Mouse (Mus musculus) hindbrain, embryonic 15.5 days (tissue): ENCODE data around the gene Olfml3. TPM values are rescaled to one million over a fixed set of nuclear protein-coding genes. Genes with fewer than 3 reads are reported as not detected.

Experiments
- ATAC-seq: fragments of 200-750 bp; cut with Nextera tagmentation; 2 replicates; pipeline ENCODE4 v1.8.0; 2017; ENCODE audit warnings: low read depth, moderate number of reproducible peaks, moderate TSS enrichment; ENCODE audit not compliant: low FRiP score
- H3K27ac ChIP-seq: fragments of 300-500 bp; sonication (generic); replicated peaks from 2 replicates; pipeline ENCODE4 v1.5.1; 2015; ENCODE audit warnings: mild to moderate bottlenecking, inconsistent platforms
- H3K27me3 ChIP-seq: fragments of 300-500 bp; sonication (generic); 2 replicates; pipeline ENCODE4 v1.6.1; 2015; ENCODE audit warnings: control low read depth, inconsistent platforms
- H3K36me3 ChIP-seq: fragments of 300-500 bp; sonication (generic); 2 replicates; pipeline ENCODE4 v1.6.1; 2015; ENCODE audit warnings: control low read depth, inconsistent platforms
- H3K4me1 ChIP-seq: fragments of 300-500 bp; sonication (generic); replicated peaks from 2 replicates; pipeline ENCODE4 v1.6.1; 2015; ENCODE audit warnings: control low read depth, inconsistent platforms
- H3K4me2 ChIP-seq: fragments of 300-500 bp; sonication (generic); 2 replicates; pipeline ENCODE4 v1.6.1; 2015; ENCODE audit warnings: moderate library complexity, mild to moderate bottlenecking, inconsistent platforms
- H3K4me3 ChIP-seq: fragments of 300-500 bp; sonication (generic); 2 replicates; pipeline ENCODE4 v1.5.1; 2015; ENCODE audit warnings: mild to moderate bottlenecking, inconsistent platforms
- H3K9ac ChIP-seq: fragments of 300-500 bp; sonication (generic); 2 replicates; pipeline ENCODE4 v1.6.1; 2015; ENCODE audit warnings: inconsistent platforms
- H3K9me3 ChIP-seq: fragments of 300-500 bp; sonication (generic); 2 replicates; pipeline ENCODE4 v1.6.1; 2016; ENCODE audit warnings: control low read depth, inconsistent platforms
- WGBS: fragments of 180-500 bp; shearing (Covaris S2); methylation state at CpG from one replicate; pipeline ENCODE4 v1.1.7; 2015; 5-methylcytosine and 5-hydroxymethylcytosine counted together
- polyA plus RNA-seq: library from polyadenylated mRNA; unstranded; fragments of >200 nt; fragmentation: Nextera tagmentation; extraction: Ambion mirVana; gene quantifications from 2 replicates; pipeline ENCODE4 v1.2.1, GENCODE M21; 2015

The Olfml3 gene
- polyA plus RNA-seq, 1 experiment from 2014 or later = 9.7 TPM

- Histone ChIP-seq H3K4me2 (peak overlapping the region; percentile 49), H3K36me3 (no peaks in the 10 kb centered on the region), H3K27ac (peak overlapping the region; percentile 79), H3K4me1 (peaks cover 48% of the 10 kb centered on the region), H3K4me3 (peak overlapping the region; percentile 16; the same call in 1 of the 2 replicates), H3K27me3 (no peaks in the 10 kb centered on the region), H3K9ac (0 out of 2 replicates have a peak overlapping the region, but pooled peaks have one; percentile 17), H3K9me3 (no peaks in the 10 kb centered on the region)
- WGBS = 44% methylated on average over 16 of the region's 16 CpGs
- no peak for ATAC-seq
These were observed 593 bp downstream of the Olfml3 start for GRCm38 (mm10) chr3:103737061-103737754.

DNA sequence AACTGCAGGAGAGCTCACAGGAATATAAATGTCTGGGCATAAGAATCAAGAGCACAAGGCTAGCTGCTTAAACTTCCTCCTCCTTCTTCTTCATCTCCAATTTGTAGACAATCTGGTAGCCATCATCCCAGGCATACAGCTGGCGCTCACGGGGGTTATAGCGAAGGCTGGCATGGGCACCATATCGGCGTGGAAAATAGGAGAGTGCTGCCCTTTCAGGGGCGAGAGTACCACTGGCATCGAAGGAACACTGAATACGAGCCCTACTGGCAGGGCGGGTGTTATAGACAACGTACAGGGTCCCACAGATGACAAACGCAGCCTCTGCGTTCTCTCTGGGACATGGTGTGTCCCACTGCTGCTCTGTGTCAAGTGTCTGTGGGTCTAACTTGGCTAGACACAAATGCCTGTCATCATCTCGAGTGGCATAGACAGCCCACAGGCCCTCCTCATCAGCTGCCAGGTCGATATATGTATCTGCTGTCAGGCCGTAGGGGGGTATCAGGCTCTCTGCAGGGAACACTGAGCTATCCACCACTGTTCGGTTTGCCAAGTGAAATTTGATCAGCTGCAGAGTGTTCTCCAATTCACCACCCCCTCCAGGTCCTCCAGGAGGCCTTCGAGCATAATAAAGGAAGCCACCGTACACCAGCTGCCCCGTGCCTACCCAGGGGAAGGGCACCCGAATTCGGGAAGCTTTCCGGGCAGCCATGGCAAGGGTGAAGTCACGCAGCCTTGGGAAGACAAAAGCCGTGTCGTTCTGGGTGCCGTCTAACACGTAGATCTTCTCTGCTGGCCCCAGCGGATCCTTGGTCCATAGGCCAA is 1.8 kb downstream of the Olfml3 start:
- Histone ChIP-seq H3K9ac (no peak overlapping the region), H3K9me3 (no peaks in the 10 kb centered on the region), H3K27me3 (no peaks in the 10 kb centered on the region), H3K4me2 (no peak overlapping the region), H3K4me1 (peaks cover 48% of the 10 kb centered on the region), H3K27ac (no peak overlapping the region), H3K36me3 (no peaks in the 10 kb centered on the region), H3K4me3 (no peak overlapping the region)
- ATAC-seq = no peak
- WGBS = 62% methylated on average over 28 of the region's 28 CpGs

GRCm38 (mm10) chr3:103734696-103735519 is 2.9 kb downstream of the Olfml3 start:
- Histone ChIP-seq H3K9ac (no peak overlapping the region), H3K27ac (peak overlapping the region; percentile 67), H3K36me3 (no peaks in the 10 kb centered on the region), H3K4me2 (peak overlapping the region; percentile 48; the same call in 1 of the 2 replicates), H3K27me3 (no peaks in the 10 kb centered on the region), H3K9me3 (no peaks in the 10 kb centered on the region), H3K4me1 (peaks cover 48% of the 10 kb centered on the region), H3K4me3 (no peak overlapping the region)
- ATAC-seq = no peak
- 10% methylated on average over 11 of the region's 11 CpGs for WGBS

GRCm38 (mm10) chr3:103733799-103734695 is 3.8 kb downstream of the Olfml3 start:
- peak; percentile 81 for ATAC-seq
- H3K4me1 ChIP-seq = peaks cover 48% of the 10 kb centered on the region
- H3K36me3 ChIP-seq = no peaks in the 10 kb centered on the region
- H3K4me2 ChIP-seq = peak overlapping the region; percentile 48
- peak overlapping the region; percentile 12 for H3K4me3 ChIP-seq
- peak overlapping the region; percentile 25 for H3K9ac ChIP-seq
- peak overlapping the region; percentile 67 for H3K27ac ChIP-seq
- H3K9me3 ChIP-seq = no peaks in the 10 kb centered on the region
- no peaks in the 10 kb centered on the region for H3K27me3 ChIP-seq
- WGBS = 7% methylated on average over 19 of the region's 19 CpGs

DNA sequence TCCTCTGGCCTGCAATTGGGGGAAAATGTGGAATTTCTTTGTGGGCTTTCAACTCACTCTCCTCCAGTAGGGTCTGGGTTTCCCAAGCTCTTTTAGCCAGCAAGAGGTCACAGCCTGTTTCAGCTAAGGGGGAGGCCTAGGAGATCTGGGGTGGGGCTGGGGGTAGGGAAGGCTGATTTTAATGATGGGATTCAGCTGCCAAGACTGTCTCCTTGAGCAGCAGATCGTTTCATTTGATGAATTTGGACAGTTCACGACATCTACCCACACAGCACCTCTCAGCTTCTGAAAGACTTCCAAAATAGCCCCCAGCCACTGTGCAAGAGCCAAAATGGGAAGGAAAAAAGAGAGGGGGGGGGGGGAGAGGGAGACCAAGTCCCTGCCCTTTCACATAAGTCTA is 4.6 kb downstream of the Olfml3 start:
- H3K9me3 ChIP-seq = no peaks in the 10 kb centered on the region
- H3K4me2 ChIP-seq = no peak overlapping the region
- no peak overlapping the region for H3K27ac ChIP-seq
- H3K36me3 ChIP-seq = no peaks in the 10 kb centered on the region
- H3K27me3 ChIP-seq = no peaks in the 10 kb centered on the region
- ATAC-seq = no peak
- no peak overlapping the region for H3K4me3 ChIP-seq
- H3K4me1 ChIP-seq = peaks cover 48% of the 10 kb centered on the region
- 14% methylated on average over 2 of the region's 2 CpGs for WGBS
- H3K9ac ChIP-seq = no peak overlapping the region

- ATAC-seq = no peak
- Histone ChIP-seq H3K36me3 (no peaks in the 10 kb centered on the region), H3K27me3 (no peaks in the 10 kb centered on the region), H3K9ac (no peak overlapping the region), H3K4me3 (no peak overlapping the region), H3K4me1 (peaks cover 41% of the 10 kb centered on the region), H3K4me2 (no peak overlapping the region), H3K9me3 (no peaks in the 10 kb centered on the region), H3K27ac (no peak overlapping the region)
- WGBS = 78% methylated on average over 3 of the region's 3 CpGs
These were observed 5.7 kb downstream of the Olfml3 start for GRCm38 (mm10) chr3:103732116-103732515.

GRCm38 (mm10) chr3:103729850-103730249 is 8.0 kb downstream of the Olfml3 start:
- no peak overlapping the region for H3K9ac ChIP-seq
- H3K27me3 ChIP-seq = no peaks in the 10 kb centered on the region
- H3K4me2 ChIP-seq = no peak overlapping the region
- WGBS = 93% methylated on average over 9 of the region's 9 CpGs
- no peak overlapping the region for H3K27ac ChIP-seq
- no peak for ATAC-seq
- no peak overlapping the region for H3K4me3 ChIP-seq
- no peaks in the 10 kb centered on the region for H3K36me3 ChIP-seq
- H3K9me3 ChIP-seq = no peaks in the 10 kb centered on the region
- peaks cover 19% of the 10 kb centered on the region for H3K4me1 ChIP-seq

DNA sequence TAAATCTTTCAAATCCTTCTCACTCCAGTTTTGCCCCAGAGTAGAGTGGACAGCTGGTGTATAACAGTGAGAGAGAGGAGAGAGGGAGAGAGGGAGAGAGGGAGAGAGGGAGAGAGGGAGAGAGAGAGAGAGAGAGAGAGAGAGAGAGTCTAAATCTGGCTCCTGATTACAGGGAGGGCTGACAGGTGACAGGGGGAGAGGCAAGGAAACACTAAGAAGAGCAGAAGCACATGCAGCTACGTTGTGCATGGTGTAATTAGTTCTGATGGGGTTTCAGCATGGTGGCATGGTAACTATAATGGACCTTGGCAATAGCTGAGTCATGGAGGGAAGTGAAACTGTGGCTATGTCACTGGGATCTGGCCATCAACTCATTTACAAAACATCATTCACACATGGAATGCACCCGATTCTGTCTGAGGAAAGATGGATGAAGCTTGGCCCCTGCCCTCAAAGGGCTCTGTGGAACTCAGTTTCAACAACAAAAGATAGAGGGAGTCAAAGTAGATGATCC is 9.9 kb downstream of the Olfml3 start:
- H3K27ac ChIP-seq = no peak overlapping the region
- no peaks in the 10 kb centered on the region for H3K36me3 ChIP-seq
- H3K9ac ChIP-seq = no peak overlapping the region
- H3K4me2 ChIP-seq = no peak overlapping the region
- H3K4me3 ChIP-seq = no peak overlapping the region
- ATAC-seq = no peak
- H3K27me3 ChIP-seq = no peaks in the 10 kb centered on the region
- H3K9me3 ChIP-seq = no peaks in the 10 kb centered on the region
- peaks cover 3% of the 10 kb centered on the region for H3K4me1 ChIP-seq
- 45% methylated on average over 2 of the region's 2 CpGs for WGBS

DNA sequence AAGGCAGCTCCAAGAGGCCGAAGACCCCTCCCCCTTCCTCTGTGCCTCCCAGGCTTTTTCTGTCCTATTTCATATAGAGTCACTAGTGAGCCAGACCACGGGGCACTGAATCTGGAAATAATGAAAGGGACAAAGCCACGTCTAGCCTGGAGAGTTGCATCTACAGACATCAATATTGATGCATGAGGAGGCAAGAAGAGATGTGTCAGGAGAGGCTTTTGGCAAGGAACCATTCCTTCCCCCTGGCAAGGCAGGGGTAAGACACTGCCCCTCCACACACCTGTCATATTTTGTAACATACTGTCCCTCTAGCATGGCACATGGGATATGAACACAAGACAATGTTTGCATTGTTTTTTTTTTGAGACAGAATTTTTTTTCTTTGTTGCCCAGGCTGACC is 11.2 kb downstream of the Olfml3 start:
- Histone ChIP-seq H3K4me3 (no peak overlapping the region), H3K27ac (no peak overlapping the region), H3K9ac (no peak overlapping the region), H3K27me3 (no peaks in the 10 kb centered on the region), H3K4me2 (no peak overlapping the region), H3K36me3 (no peaks in the 10 kb centered on the region), H3K9me3 (no peaks in the 10 kb centered on the region), H3K4me1 (peaks cover 3% of the 10 kb centered on the region)
- WGBS = 39% methylated on average over 3 of the region's 3 CpGs
- no peak for ATAC-seq

DNA sequence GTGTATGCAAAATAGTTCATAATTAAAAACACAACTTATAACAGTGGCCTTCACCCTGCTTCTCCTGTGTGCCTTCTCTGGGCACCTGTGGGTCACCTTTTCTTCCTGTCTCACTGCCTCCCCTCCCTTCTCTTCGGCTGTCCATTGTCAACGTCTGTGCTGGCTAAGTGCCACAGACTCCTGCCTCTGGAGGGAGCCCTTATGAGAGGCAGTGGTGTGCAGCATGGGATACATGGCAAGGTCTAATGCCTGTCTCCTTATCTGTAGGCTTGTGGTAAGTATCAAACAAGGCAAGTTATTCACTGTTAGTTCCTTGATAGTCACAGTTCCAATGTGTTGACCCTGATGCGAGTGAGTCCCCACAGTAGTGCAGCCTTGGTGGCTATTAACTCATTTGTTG is 13.7 kb downstream of the Olfml3 start:
- H3K4me1 ChIP-seq = peaks cover 3% of the 10 kb centered on the region
- no peak overlapping the region for H3K27ac ChIP-seq
- no peaks in the 10 kb centered on the region for H3K36me3 ChIP-seq
- no peak overlapping the region for H3K9ac ChIP-seq
- H3K4me2 ChIP-seq = no peak overlapping the region
- no peaks in the 10 kb centered on the region for H3K9me3 ChIP-seq
- WGBS = 62% methylated on average over 3 of the region's 3 CpGs
- H3K4me3 ChIP-seq = no peak overlapping the region
- H3K27me3 ChIP-seq = no peaks in the 10 kb centered on the region
- ATAC-seq = no peak

DNA sequence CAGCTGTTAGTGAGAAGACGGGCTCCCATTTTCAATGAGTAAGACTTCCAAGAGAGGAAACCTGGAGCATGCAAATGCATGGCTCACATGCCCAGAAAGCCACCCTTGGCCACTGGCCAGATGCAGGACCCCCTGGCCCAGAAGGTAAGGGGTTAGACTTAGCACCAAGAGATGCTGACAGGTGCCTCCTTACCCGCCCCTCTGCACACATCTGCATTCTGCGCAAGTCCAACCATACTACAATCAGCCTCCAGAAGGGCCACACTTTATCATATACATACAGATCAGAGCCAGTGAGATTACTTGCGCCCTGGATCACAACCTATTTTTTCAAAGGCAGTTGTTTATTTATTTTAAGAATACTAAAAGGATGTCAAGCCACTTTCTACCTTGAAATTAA is 19.1 kb downstream of the Olfml3 start:
- Histone ChIP-seq H3K4me3 (no peak overlapping the region), H3K4me1 (peaks cover 18% of the 10 kb centered on the region), H3K9ac (no peak overlapping the region), H3K27ac (no peak overlapping the region), H3K27me3 (no peaks in the 10 kb centered on the region), H3K36me3 (no peaks in the 10 kb centered on the region), H3K9me3 (no peaks in the 10 kb centered on the region), H3K4me2 (no peak overlapping the region)
- ATAC-seq = no peak; the same call in 1 of the 2 replicates
- 81% methylated on average over 4 of the region's 4 CpGs for WGBS
